Mouse (Mus musculus) heart, adult 2 months (tissue): ENCODE data around the gene Tmem107. TPM values are rescaled to one million over a fixed set of nuclear protein-coding genes. Genes with fewer than 3 reads are reported as not detected.

Source experiments
- DNase-seq, 2 experiments: peaks; one replicate each; pipeline ENCODE4 v3.0.0; 2021
- H3K27ac ChIP-seq: fragments of 200-600 bp; 2 replicates; pipeline ENCODE4 v1.8.1; 2022
- H3K27me3 ChIP-seq: fragments of 200-500 bp; 2 replicates; pipeline ENCODE4 v1.6.1; 2012; ENCODE audit warnings: mild to moderate bottlenecking, low read length, inconsistent platforms, mixed read lengths; ENCODE audit not compliant: control insufficient read depth, insufficient read depth
- H3K36me3 ChIP-seq: fragments of 200-500 bp; 2 replicates; pipeline ENCODE4 v1.6.1; 2012; ENCODE audit warnings: low read length, inconsistent platforms; ENCODE audit not compliant: control insufficient read depth, insufficient read depth
- H3K4me1 ChIP-seq: fragments of 200-500 bp; 2 replicates; pipeline ENCODE4 v1.6.1; 2011; ENCODE audit warnings: low read length; ENCODE audit not compliant: control insufficient read depth, insufficient read depth
- H3K4me3 ChIP-seq: fragments of 200-600 bp; 2 replicates; pipeline ENCODE4 v1.8.1; 2022
- H3K79me2 ChIP-seq: fragments of 200-500 bp; replicated peaks from 2 replicates; pipeline ENCODE4 v1.6.1; 2012; ENCODE audit warnings: mild to moderate bottlenecking, inconsistent platforms, low read length, moderate library complexity, mixed read lengths; ENCODE audit not compliant: control insufficient read depth, insufficient read depth
- H3K9ac ChIP-seq: fragments of 200-500 bp; 2 replicates; pipeline ENCODE4 v1.6.1; 2012; ENCODE audit warnings: low read depth, mild to moderate bottlenecking, control low read depth, inconsistent platforms, low read length, mixed read lengths
- CTCF ChIP-seq: fragments of 200-600 bp; IDR thresholded peaks from 2 replicates; pipeline ENCODE4 v1.8.1; 2022; ENCODE audit warnings: antibody characterized with exemption, mild to moderate bottlenecking, moderate library complexity
- EP300 ChIP-seq: fragments of 200-500 bp; IDR thresholded peaks from 2 replicates; pipeline ENCODE4 v1.6.1; 2011; ENCODE audit warnings: low read depth, low read length, control low read depth; ENCODE audit not compliant: insufficient read depth
- POLR2A ChIP-seq: fragments of 200-500 bp; IDR thresholded peaks from 2 replicates; pipeline ENCODE4 v1.6.1; 2011; ENCODE audit warnings: mild to moderate bottlenecking, low read depth, low read length, control low read depth; ENCODE audit not compliant: insufficient read depth
- WGBS: fragments of 180-500 bp; shearing (Covaris S2); methylation state at CpG from one replicate; pipeline ENCODE4 v1.1.7; 2018; 5-methylcytosine and 5-hydroxymethylcytosine counted together
- intact Hi-C: fragments of 180-260 bp; cut with DNase I; formaldehyde crosslinking; loops from one replicate; pipeline ENCODE4 v1.15.1; 2025
- polyA plus RNA-seq: library from polyadenylated mRNA; depleted of rRNA; stranded (reverse); fragments of >200 nt; gene quantifications from 2 replicates; pipeline ENCODE4 v1.2.3, GENCODE M21; 2012
- total RNA-seq, 2 experiments: library from RNA; stranded (reverse); gene quantifications; 2 replicates each; pipeline ENCODE4 v1.2.3; 2021

The Tmem107 gene
- total and polyA plus RNA-seq, 3 experiments = 5.6 to 15.9 (median 6.6) TPM

DNA sequence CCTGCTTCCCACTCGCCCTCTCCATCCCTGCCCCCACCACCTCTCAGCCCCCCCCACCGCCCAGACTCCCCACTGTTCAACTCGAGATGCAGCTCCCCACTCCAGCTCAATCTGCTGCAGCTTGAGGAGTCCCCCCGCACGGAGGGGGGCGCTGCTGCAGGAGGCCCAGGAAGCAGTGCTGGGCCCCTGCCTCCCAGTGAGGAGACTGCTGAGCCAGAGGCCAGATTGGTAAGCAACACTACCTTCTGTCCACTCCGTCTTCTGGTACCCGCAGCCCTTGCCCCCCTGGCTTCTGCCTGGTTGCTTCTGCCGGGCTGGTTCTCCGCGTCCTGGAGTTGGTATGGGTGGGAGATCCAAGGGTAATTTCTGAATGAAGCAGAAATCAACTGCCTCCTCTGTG is 36.2 kb downstream of the Tmem107 start:
- no peak for TF ChIP-seq EP300
- no peak for TF ChIP-seq POLR2A
- TF ChIP-seq CTCF = no peak
- Histone ChIP-seq H3K36me3 (no peaks in the 10 kb centered on the region; the same call in 1 of the 2 replicates), H3K79me2 (no peaks in the 10 kb centered on the region), H3K9ac (no peak overlapping the region), H3K27me3 (no peaks in the 10 kb centered on the region), H3K4me3 (no peak overlapping the region), H3K27ac (no peak overlapping the region), H3K4me1 (no peaks in the 10 kb centered on the region; the same call in 1 of the 2 replicates)
- DNase-seq = peak in 1 of 2 experiments; percentile 23
- 86% methylated on average over 11 of the region's 11 CpGs for WGBS
- intact Hi-C loops = loop anchor here (10.0 kb wide), 1 partner anchor 298 kb away; no protein-coding TSS in a partner anchor

DNA sequence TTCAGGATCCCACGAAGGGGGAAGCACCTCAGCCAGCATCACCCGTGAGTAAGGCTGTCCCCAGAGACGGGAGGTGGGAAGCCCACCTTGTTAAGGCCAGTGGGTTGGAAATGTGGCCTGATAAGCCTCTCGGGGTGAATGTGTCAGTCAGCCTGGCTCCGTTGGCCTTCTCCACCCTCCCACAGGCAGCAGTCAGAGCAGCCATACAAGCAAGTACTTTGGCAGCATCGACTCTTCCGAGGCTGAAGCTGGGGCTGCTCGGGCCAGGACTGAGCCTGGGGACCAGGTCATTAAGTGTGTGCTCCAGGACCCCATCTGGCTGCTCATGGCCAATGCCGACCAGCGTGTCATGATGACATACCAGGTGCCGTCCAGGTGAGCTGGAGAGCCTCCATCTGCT is 37.1 kb downstream of the Tmem107 start:
- Histone ChIP-seq H3K36me3 (no peaks in the 10 kb centered on the region; the same call in 1 of the 2 replicates), H3K27ac (no peak overlapping the region), H3K4me3 (no peak overlapping the region), H3K4me1 (no peaks in the 10 kb centered on the region; the same call in 1 of the 2 replicates), H3K27me3 (no peaks in the 10 kb centered on the region), H3K79me2 (no peaks in the 10 kb centered on the region), H3K9ac (no peak overlapping the region)
- intact Hi-C loops = loop anchor here (10.0 kb wide), 1 partner anchor 297 kb away; no protein-coding TSS in a partner anchor
- no peak for TF ChIP-seq POLR2A
- TF ChIP-seq CTCF = no peak
- TF ChIP-seq EP300 = no peak
- DNase-seq = peak in 1 of 2 experiments; percentile 20
- WGBS = 81% methylated on average over 11 of the region's 11 CpGs

DNA sequence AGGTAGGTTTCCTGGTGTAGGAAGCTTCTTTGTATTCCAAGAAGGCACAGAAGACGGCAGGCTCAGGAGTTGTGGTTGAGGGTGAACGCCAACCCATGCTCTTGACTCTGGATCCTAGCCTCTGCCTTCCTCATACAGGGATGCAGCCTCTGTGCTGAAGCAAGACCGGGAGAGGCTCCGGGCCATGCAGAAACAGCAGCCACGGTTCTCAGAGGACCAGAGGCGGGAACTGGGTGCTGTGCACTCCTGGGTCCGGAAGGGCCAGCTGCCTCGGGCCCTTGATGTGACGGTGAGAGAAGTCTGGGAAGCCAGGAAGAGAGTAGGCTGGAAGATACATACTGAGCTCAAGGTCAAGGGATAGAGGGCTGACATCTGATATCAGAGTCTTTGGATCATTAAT is 37.6 kb downstream of the Tmem107 start:
- Histone ChIP-seq H3K79me2 (no peaks in the 10 kb centered on the region), H3K4me1 (no peaks in the 10 kb centered on the region; the same call in 1 of the 2 replicates), H3K27me3 (no peaks in the 10 kb centered on the region), H3K4me3 (no peak overlapping the region), H3K9ac (no peak overlapping the region), H3K27ac (no peak overlapping the region), H3K36me3 (no peaks in the 10 kb centered on the region; the same call in 1 of the 2 replicates)
- no peak for TF ChIP-seq POLR2A
- no peak for TF ChIP-seq CTCF
- TF ChIP-seq EP300 = no peak
- no peak for DNase-seq
- intact Hi-C loops = loop anchor here (10.0 kb wide), 1 partner anchor 297 kb away; no protein-coding TSS in a partner anchor
- WGBS = 81% methylated on average over 9 of the region's 9 CpGs

GRCm38 (mm10) chr11:69109032-69109900 is 38.7 kb downstream of the Tmem107 start:
- 80% methylated on average over 13 of the region's 13 CpGs for WGBS
- no peaks in the 10 kb centered on the region; the same call in 1 of the 2 replicates for H3K4me1 ChIP-seq
- no peak overlapping the region for H3K4me3 ChIP-seq
- no peaks in the 10 kb centered on the region; the same call in 1 of the 2 replicates for H3K36me3 ChIP-seq
- H3K27ac ChIP-seq = no peak overlapping the region
- H3K9ac ChIP-seq = no peak overlapping the region
- H3K79me2 ChIP-seq = no peaks in the 10 kb centered on the region
- DNase-seq = peak in 1 of 2 experiments; percentile 35
- intact Hi-C loops = loop anchor here (10.0 kb wide), 1 partner anchor 296 kb away; no protein-coding TSS in a partner anchor
- no peak for TF ChIP-seq EP300
- TF ChIP-seq CTCF = no peak
- no peak for TF ChIP-seq POLR2A
- no peaks in the 10 kb centered on the region for H3K27me3 ChIP-seq

GRCm38 (mm10) chr11:69110319-69111046 is 39.9 kb downstream of the Tmem107 start:
- no peaks in the 10 kb centered on the region for H3K27me3 ChIP-seq
- peak overlapping the region; percentile 57 for H3K27ac ChIP-seq
- peak overlapping the region; percentile 59 for H3K9ac ChIP-seq
- H3K36me3 ChIP-seq = no peaks in the 10 kb centered on the region; the same call in 1 of the 2 replicates
- WGBS = 3% methylated on average over 30 of the region's 30 CpGs
- no peaks in the 10 kb centered on the region; the same call in 1 of the 2 replicates for H3K4me1 ChIP-seq
- intact Hi-C loops = loop anchor here (1.0 kb wide), 1 partner anchor 10 kb away; no protein-coding TSS in a partner anchor
- no peaks in the 10 kb centered on the region for H3K79me2 ChIP-seq
- peak overlapping the region; percentile 51 for H3K4me3 ChIP-seq
- DNase-seq = peak; percentile 90 to 96
- peak; percentile 94 for TF ChIP-seq EP300
- no peak for TF ChIP-seq CTCF
- peak; percentile 68 for TF ChIP-seq POLR2A
